Mouse (Mus musculus) naive thymus-derived CD4-positive, alpha-beta T cell, adult 2 months (primary cell): ENCODE measurements around the gene Plekha5.
"Not testable (repeated sequence)": the region's sequence is repeated elsewhere in the genome, so short reads cannot be mapped to it uniquely, and the experiment has no call there.

Source experiments
- DNase-seq: peaks from one replicate; pipeline ENCODE4 v3.0.0-alpha.2; 2011; ENCODE audit warnings: low read depth

The Plekha5 gene

DNA sequence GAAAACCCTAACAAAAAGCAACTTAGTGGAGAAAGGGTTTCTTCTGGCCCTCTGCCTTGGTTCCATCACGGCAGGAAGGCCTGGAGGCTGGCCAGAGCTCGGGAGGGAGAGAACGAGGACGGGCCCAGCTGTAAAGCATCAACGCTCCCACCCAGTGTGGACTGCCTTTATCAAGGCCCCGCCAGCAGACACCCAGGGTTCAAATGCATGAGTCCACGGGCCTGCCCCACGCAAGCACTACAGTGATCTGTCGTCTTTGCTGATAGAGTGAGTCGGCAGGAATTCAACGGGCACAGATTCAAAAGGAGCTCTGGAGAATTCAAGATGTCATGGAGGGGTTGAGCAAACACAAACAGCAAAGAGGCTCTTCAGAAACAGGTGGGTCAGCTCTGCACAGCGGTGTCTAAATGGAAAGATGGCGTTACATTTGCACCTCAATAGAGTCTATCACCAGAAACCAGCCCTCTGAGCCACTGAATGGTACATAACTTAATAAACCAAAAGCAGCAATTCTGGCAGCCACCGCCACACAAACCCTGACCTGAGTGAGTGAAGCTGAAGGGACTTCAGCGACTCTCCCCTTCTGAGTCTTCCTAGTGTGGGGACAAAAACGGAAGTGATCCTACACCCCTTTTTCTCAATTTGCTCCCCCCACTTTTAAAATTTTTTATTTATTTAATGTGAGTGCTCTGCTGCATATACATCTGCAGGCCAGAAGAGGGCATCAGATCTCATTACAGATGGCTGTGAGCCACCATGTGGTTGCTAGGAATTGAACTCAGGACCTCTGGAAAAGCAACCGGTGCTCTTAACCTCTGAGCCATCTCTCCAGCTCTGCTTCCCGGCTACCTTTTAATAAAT, 153.3 kb downstream of the Plekha5 start:
- DNase-seq, result no peak

DNA sequence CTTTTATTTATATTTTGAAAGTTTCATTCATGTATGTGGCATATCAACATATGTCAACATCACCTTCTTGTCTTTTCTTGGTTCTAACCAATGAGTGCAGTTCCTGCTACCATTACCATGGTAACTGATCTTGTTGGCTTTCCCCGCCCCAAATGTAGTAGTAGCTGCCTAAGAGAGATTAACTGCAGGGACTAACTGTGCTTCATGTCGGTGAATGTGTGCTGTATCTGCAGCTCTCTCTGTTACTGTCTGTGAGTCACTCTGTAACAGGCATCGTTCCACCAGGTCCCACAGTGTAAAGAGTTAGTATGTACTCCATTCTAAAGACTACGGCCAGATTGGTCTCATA, 153.9 kb downstream of the Plekha5 start:
- DNase-seq, result peak; percentile 24

DNA sequence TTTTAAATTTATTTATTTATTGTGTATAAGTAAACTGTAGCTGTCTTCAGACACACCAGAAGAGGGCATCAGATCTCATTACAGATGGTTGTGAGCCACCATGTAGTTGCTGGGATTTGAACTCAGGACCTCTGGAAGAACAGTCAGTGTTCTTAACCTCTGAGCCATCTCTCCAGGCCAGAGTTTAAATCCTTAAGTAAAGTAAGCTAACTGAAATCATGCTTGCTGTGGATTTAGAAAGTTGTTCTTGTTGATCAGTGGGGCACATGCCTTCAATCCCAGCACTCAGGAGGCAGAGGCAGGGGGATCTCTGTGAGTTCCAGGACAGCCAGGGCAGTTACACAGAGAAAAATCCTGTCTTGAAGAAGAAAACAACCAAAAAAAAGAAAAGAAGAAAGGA, 155.1 kb downstream of the Plekha5 start:
- DNase-seq, result not testable (repeated sequence)

DNA sequence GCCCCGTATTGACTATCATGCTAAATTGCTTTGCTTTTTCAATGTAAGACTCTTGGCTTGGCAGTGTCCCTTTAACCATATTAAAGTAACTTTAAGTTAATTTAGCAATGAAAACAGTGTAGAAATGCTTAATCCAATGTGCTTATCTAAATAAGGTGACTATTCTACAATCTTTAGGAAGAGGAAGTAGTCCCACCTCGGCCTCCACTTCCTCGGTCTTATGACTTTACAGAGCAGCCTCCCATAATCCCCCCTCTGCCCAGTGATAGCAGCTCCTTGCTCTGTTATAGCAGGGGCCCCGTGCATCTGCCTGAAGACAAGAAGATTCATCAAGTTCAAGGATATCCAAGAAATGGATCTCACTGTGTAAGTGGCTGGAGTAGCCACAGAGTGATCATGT, 156.3 kb downstream of the Plekha5 start:
- no peak for DNase-seq

DNA sequence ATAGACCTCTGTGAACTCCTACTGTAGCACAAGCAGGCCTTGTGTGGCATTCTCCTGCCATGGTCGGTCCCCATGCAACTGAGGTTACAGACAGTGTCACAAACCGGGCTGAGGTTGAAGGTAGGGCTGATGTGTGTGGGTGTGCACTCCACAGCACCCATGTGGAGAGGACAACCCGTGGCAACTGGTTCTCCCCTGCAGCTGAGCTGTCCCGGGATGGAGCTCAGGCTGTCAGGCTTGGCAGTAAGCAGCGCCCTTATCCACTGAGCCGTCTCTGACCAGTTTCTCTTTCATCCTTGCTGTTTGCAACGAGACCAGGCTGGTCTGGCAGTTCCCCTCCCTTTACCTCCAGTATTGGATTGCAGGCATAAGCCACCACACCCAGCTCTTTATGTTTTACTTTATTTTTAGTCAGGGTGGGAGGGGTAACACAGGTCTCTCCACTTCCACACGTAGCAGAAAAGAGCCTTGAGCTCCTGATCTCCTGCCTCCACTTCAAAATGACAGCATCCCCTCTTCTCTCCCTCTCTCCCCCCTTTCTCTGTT, 162.9 kb downstream of the Plekha5 start:
- no peak for DNase-seq

DNA sequence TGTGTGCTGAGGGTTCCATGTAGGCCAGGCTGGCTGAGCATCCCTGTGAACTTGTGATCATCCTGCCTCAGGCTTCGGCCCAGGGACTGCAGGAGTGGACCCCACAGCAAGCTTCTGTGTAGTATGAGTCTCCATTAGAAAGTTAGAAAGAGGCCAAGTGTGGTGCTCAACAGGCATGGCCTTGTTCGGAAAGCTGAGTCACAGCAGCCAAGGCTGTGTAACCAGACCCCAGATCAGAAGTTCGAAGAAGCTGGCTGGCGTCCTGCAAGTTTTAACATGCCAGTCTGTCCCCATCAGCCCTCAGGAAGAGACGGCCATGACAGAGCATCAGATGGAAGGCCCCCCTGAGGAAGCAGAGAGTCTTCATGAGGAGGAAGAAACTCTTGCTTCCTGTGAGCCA, 167.5 kb downstream of the Plekha5 start:
- no peak for DNase-seq

DNA sequence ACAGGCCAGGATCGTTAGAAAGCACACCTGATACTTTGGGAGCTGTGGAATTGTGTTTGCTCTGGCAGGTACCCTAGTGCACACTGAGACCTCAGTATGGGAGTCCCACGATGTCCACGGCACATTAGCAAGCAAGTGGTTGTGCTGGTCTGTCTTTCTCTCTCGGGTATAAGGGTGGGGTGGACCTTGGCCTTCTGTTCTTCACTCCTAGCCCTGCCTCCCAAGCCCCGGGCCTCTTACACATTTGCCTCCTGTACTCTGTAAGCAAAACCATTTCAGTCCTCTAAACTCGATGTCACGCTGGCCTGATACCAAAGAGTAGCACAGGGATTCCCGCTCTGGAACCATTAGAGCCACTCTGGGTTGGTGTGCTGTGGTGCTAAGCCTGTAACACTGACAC, 168.9 kb downstream of the Plekha5 start:
- no peak for DNase-seq

DNA sequence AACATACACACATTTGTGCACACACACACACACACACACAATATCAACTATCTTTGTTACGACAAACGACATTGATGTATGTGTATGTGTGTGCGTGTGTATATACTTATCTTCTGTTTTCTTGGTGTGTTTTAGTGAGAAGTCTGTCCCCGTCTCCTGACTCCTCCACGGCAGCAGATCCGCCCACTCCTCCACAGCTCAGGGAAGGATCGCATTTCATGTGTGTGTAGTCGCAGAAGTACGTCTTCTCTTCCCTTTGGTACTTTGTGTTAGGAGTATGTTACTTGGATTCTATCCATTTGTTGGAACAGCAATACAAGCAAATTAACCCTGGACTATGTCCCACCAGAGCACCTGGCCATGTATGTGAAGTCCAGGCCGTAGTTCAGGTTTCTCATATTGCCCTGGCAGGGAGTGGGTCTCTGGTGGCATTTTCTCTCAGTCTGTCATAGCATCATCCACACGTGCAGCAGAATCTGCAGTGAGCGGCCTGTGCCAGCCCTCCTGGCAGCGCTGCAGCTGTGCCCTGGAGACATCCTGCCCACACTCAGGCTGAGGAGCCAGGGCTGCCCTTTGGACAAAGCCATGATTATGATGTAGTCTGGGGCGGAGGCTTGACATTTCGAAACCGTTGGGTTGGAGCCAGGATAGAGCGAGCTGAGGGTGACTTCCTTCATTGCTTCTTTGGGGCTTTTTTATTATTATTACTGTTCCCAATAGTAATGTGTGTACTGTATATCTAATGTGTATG, 169.7 kb downstream of the Plekha5 start:
- no peak for DNase-seq

DNA sequence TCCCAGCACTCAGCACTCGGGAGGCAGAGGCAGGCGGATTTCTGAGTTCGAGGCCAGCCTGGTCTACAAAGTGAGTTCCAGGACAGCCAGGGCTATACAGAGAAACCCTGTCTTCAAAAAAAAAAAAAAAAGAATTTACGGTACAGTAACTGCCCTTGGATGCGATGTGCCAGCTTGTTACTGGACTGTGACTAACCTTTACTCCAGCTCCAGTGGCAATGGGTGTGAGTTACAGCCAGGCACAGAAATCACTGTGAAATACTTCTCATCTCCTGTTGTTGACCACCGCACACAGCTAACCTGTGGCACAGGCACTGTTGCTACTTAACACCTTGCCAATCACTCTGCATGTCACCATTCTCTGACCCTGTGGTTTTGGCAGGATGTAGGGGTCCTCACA, 171.7 kb downstream of the Plekha5 start:
- not testable (repeated sequence) for DNase-seq

DNA sequence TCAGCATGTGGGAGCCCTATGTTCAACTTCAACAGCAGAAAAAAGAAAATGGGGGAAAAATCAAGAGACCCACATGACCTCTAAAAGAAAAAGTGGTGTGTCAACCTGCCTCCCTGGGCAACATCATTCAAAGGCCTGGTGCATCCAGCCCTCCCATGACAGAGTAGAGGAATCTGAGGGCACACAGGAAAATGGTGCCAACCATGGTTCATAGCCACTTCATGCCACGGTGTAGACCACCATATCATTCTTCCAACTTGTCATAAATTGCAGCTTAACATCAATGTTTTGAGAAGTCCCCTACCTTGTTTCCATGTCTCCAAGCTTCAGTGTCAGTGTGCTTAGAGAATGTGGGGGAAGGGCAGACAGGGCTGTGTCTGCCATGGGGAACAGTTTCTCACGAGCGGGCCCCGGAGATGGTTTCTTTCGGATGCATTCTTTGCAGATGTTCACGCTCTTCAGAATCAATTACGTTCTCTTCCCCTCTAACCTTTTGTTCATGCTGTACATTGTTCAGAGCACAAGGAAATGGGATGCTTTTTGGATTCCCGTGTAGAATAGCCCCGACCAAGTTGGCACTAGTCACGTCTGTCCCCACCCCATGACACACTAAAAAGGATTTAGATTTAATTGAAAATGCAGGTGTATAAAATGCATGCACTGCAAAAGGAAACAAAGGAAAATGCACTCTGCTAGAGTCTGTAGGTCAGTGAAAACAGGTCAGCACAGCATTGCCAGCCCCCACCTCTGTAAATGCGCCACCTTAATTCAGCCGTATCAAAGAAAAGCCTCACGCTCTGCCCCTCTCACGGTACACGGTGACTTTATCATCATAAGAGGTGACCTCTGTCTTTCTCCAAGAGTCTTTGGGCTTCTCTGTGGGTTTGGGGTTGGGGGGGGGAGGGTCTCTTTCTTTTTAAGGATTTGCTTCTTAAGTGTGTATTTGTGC, 173.8 kb downstream of the Plekha5 start:
- DNase-seq, result no peak

DNA sequence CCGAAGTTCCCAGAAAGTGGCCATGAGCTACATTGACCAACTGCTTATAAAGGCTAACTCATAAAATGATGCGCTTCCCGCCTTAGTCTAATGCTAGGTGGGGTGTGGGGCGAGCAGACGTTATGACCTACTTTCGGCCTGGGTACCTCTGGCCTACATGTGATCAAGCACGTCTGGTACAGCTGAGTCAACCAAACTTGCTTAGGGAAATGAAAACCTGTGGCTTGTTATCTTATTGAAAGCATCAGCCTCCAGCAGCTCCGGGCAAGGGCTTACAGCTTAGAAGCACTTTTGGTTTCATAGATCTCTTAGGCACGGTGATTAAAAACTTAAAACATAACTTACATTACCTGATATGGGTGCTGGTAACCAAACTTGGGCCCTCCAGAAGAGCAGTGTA, 174.7 kb downstream of the Plekha5 start:
- peak; percentile 33 for DNase-seq

DNA sequence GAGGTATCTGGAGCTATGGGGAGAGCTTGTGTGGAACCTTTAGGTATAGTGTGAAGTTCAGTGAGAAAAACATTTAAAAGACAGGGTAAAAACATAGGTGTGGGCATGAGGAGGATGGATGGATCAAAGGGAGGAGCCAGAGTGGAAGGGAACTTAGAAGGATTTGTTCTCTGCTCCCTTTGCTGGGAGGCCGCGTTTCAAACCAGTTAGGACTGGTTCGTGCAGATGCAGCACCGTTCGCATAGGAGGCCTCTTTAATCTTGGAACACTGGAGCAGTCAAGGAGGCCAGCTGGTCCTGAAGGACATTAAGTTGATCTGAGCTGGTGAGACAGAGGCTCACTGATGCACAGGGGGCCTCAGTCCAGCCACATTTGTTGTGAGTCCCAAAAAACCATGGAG, 175.5 kb downstream of the Plekha5 start:
- no peak for DNase-seq

DNA sequence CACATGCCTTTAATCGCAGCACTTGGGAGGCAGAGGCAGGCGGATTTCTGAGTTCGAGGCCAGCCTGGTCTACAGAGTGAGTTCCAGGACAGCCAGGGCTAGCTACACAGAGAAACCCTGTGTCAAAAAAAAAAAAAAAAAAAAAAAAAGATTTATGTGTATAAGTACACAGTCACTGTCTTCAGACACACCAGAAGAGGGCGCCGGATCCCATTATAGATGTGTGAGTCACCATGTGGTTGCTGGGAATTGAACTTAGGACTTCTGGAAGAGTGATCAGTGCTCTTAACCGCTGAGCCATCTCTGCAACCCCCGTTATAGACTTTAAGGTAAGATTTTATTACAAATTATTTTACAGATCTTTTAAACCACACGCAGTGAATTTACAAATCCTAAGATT, 176.8 kb downstream of the Plekha5 start:
- not testable (repeated sequence) for DNase-seq

DNA sequence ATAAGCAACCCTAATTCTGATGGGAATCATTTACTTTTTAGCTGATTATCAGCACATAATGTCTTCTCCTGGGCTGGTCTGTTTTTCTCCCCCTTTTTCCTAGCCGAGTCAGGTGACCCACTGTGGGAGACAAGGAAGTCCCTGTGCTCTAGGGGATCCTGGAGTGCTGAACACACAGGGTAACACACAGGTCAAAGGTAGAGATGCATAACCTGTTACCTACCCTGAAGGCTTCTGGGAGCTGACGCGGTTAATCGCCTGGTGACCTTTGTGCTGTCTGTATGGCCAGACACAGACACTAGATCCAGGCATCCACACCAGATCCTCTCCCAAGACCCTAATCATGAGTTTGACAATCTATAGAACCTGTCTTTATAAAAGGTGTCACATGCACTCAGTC, 177.3 kb downstream of the Plekha5 start:
- DNase-seq, result no peak

DNA sequence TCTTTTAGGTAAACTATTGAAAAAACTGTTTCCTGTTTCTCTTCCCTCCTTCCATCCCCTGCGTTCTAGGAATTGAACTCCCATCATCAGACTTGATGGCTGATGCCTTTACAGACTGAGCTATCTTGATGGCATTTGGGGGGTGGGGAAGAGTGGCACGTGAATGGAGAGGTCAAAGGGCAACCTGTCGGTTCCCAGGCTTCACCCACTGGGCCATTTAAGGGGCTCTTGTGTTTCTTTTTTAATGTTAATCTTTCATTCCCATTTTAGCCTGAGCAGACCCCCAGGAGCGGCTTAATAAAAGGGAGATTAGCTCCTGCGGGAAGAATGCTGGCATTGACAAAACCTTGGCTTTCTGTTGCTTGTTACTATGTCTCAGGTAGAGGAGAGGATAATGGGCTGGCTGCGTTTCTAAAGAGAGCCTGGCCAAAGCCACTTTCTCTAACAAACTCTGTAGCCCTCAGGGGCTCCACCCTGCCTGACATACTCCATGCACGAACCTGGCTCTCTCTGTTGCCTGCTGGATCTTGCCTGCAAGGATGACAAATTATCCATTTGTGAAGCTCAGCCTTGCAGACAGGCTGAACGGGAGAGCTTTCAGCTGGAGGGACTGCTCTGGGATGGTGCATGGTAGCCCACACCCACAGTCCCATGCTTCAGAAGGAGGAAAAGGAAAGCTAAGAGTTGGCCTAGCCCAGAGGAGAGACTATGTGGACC, 179.5 kb downstream of the Plekha5 start:
- no peak for DNase-seq

DNA sequence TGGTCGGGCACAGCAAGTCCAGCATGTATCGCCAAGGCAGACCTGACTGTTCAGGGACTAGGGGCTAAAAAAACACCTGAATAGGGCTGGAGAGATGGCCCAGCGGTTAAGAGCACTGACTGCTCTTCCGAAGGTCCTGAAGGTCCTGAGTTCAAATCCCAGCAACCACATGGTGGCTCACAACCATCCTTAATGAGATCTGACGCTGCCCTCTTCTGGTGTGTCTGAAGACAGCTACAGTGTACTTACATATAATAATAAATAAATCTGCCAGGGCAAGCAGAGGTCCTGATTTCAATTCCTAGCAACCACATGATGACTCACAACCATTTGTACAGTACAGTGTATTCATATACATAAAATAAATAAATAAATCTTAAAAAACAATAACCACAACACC, 181.3 kb downstream of the Plekha5 start:
- DNase-seq, result not testable (repeated sequence)

DNA sequence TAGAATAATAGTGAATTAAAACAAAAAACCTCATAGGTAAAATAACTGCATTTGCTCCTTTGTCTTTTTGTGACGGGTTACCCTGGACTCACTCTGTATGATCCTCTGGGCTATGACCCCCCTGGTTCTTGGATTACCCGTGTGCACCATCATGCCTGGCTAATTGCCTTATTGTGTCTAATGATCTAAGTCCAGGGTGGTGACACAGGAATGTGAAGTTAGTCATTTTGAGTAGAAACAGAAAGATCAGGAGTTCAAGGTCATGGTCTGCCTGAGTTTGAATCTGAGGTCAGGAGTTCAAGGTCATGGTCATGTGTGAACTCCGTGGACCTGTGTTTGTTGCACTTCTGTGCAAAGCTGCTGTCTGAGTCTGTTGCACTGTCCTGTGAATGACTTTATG, 181.9 kb downstream of the Plekha5 start:
- no peak for DNase-seq

DNA sequence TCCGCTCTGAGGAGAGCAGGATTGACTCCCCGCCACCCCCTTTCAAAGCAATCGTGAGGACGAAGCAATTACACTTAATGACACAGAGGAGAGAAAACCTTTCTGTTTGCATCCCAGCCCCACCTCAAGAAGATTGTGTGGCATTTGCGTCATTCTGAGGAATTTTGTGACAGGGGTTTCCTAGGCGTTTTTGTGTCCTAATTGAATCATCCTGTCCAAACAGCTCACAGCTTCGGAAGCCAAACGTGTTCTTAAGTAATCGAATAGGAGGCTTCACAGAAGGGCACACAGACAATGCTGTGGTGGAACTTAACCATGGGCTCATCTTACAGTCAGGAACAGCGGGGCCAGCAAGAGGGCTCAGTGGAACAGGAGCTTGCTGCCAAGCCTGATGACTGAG, 182.7 kb downstream of the Plekha5 start:
- DNase-seq, result no peak

DNA sequence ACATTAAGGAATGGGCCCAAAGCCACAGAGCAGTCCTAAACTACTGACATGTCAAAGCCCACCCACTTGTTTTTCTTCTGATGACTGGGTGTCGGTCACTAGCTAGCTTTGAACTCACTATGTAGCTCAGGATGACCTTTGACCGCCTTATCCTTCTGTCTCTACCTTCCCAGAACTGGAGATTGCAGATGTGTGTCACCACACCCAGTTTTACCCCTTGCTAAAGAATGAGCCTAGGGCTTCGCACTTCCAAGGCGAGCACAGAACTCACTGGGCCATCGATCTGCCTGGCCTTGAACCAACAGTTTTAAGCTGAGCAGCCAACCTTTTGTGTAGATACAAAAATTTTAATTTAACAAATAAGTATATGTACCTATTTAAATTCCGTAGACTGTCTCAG, 184.8 kb downstream of the Plekha5 start:
- DNase-seq, result no peak

DNA sequence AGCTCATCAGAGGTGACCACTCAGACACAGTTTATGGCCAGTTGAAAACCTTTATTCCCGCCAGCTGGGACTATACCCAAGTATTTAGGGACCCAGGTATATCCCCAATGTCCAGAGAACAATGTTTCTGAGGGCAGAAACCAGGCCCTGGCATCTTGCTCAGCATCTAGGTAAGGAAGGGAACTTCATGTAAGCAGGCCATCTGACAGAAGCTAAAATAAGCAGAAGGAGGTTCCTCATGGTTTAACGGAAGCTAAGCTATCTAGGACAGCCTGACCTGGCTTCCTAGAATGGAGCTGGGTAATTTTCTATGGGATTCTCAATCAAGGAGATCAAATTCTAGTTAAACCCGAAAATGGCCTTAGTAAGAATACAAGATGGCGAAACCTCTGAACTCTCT, 185.7 kb downstream of the Plekha5 start:
- DNase-seq, result no peak

DNA sequence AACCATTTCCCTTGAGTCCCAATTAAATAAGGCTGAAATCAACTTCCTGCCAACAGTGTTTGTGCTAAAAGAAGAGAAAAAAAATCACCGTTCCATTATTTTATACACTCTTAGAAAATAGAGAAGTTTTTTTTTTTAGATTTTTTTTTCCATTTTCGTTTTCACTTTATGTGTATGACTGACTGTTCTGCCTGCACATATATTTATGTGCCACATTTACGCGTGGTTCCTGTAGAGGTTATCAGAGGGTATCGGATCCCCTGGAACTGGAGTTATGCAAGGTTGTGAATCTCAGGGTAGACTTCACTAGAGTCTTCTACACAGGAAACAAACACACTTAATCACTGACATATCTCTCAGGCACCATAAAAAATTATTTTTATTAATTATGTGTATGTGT, 186.3 kb downstream of the Plekha5 start:
- no peak for DNase-seq

DNA sequence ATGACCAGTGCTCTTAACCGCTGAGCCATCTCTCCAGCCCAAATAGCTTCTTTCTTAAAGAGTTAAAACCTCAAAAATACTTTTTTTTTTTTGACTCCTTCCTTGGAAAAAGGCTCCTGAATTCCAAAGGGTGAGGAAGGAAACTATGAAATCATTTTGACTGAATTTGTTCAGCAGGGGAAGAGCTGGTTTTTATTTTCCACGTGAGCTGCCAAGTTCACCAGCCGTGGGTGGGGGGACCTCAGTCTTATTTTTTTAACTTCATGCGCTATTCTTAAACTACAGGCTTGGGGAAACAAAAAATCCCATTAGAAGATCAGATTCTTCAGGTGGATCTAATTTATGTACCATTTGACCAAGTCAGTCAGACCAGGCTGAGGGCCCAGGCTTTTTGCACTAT, 187.4 kb downstream of the Plekha5 start:
- no peak for DNase-seq
